Mouse (Mus musculus) erythroblast, embryonic 14.5 days (primary cell): Measurements from ENCODE around the gene Osbpl6.

ENCODE experiments used
- GATA1 ChIP-seq: IDR thresholded peaks from 2 replicates; pipeline ENCODE4 v1.6.1; 2012; ENCODE audit warnings: low read length, inconsistent platforms, mixed read lengths
- TAL1 ChIP-seq: IDR thresholded peaks from 3 replicates; pipeline ENCODE4 v1.6.1; 2012; ENCODE audit warnings: low read length, inconsistent platforms, mixed read lengths

- TF ChIP-seq TAL1: no peak
- no peak for TF ChIP-seq GATA1
These were observed 128.6 kb downstream of the Osbpl6 start for GRCm38 (mm10) chr2:76534932-76535331.
